Mouse (Mus musculus): ENCODE measurements at regions not wholly inside any gene's neighbourhood (a gene's known extent, or its start where the extent isn't known, plus 50 kb on each side); places are given as distances from the start of the nearest gene placed in this dataset.
A peak's percentile ranks its signal among the peaks of the same experiment; 100 is the strongest.
"Not testable (repeated sequence)": the region's sequence is repeated elsewhere in the genome, so short reads cannot be mapped to it uniquely, and the experiment has no call there.

- ATAC-seq (ENCODE audit: low TSS enrichment): peak; percentile 97
Measured at GRCm38 (mm10) chr10:86636953-86637376, 68.3 kb downstream of the Hsp90b1 start.

DNA sequence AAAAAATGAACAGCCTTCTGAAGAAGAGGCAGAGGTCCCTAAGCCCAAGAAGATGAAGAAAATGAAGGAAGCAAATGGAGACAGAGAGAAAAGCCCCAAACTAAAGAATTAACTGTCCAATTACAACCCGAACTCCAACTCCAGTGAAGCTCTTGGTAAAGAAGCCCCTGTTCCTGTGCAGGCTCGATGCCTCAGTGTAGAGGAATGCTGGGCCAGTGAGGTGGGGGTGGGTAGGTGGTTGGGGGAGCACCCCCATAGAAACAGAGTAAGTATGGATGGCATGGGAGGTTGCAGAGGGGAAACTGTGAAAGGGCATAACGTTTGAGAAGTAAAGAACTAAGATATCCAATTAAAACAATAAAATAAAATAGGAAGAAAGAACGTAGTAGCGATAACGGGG lies 68.8 kb downstream of the Hsp90b1 start:
- not testable (repeated sequence) for ATAC-seq (ENCODE audit: low TSS enrichment)

DNA sequence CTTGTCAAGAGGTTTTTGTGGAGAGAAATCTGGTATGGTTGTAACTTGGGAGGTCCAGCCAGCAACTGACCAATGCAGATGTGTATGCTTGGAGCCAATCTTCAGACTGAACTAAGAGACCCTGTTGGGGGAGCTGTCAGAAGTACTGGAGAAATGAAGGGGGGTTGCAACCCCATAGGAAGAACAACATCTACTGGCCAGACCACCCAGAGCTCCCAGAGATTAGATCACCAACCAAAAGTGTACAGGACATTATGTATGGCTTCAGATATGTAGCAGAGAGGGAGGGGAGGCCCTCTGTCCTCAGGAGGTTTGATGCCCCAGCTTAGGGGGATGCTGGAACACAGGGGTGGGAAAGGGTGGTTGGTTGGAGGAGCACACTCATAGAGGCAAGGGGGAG lies 78.6 kb downstream of the Hsp90b1 start:
- ATAC-seq (ENCODE audit: low TSS enrichment): not testable (repeated sequence)

DNA sequence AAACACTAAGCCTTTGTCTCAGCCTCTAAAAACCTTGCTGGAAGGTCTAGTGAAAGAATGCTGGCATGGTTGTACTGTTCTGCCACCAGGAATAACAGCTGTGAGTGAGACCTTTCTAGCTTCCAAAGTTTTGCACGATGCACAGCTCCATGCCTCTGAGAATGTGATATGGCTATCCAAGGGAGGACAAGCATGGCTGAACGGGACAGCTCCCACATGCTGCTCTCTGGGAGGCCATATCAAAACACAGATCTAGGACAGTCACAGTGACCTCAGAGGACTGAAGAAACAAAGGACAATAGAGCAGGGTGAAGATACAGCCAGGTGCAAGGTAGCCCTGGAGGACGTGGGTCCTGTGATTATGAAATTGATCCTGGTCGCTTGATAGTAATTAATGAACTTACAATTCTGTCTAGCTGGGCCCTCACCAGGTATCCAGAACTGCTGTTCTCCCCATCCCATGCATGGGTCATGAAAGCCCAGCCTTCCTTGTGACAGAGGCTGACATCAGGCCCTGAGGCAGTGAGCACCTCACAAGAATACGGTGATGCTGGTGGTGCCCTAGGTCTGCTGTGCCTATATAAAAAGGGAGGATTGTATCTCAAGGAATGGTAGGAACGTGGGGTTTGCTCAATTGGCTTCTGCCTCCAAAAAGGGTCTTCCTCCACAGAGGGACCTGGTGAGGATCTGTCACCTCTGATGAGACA lies 87.2 kb downstream of the Hsp90b1 start:
- ATAC-seq (ENCODE audit: low TSS enrichment): not testable (repeated sequence)

GRCm38 (mm10) chr10:86612341-86612740 lies 93.0 kb downstream of the Hsp90b1 start:
- peak; percentile 91 for ATAC-seq (ENCODE audit: low TSS enrichment)

- ATAC-seq (ENCODE audit: low TSS enrichment): not testable (repeated sequence)
Measured at GRCm38 (mm10) chr10:86610027-86610426, 95.3 kb downstream of the Hsp90b1 start.

- ATAC-seq (ENCODE audit: low TSS enrichment): not testable (repeated sequence)
Measured at GRCm38 (mm10) chr10:86600843-86601242, 102.1 kb upstream of the Syn3 start.

GRCm38 (mm10) chr10:86599991-86600390 lies 101.3 kb upstream of the Syn3 start:
- not testable (repeated sequence) for ATAC-seq (ENCODE audit: low TSS enrichment)

DNA sequence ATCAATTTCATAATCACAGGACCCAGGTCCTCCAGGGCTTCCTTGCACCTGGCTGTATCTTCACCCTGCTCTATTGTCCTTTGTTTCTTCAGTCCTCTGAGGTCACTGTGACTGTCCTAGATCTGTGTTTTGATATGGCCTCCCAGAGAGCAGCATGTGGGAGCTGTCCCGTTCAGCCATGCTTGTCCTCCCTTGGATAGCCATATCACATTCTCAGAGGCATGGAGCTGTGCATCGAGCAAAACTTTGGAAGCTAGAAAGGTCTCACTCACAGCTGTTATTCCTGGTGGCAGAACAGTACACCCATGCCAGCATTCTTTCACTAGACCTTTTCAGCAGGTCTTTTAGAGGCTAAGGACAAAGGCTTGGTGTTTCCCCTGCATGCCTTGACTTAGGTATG lies 91.5 kb upstream of the Syn3 start:
- ATAC-seq (ENCODE audit: low TSS enrichment): not testable (repeated sequence)

- not testable (repeated sequence) for ATAC-seq (ENCODE audit: low TSS enrichment)
Measured at GRCm38 (mm10) chr10:86566875-86567274, 68.2 kb upstream of the Syn3 start.

DNA sequence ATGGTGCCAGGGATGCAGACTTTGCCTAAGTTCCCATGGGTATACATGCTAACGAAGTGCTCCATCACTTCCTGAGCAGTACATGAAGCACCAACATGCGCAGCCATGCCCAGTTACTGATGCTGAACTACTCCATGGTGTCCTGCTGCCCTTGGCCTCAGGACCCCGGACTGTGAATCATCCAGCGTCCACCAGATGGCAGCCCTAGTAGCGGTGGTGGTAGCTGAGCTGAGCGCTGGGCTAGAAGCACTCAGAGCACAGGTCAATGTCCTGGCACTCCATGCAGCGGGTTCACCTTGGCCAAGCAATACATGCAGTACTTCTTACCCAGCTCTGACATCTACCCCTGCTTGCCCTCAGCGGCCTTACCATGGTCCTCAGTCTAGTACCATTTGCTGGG lies 57.1 kb upstream of the Syn3 start:
- no peak for ATAC-seq (ENCODE audit: low TSS enrichment)
